Mouse (Mus musculus): ENCODE measurements around the gene Znrd1as.
A peak's percentile ranks its signal among the peaks of the same experiment; 100 is the strongest.

Gene Znrd1as

GRCm38 (mm10) chr17:36957999-36958743 is at the start of gene Znrd1as, which contains the start of gene Znrd1:
Gene Znrd1as, plus strand, starts transcription at chr17:36958592.
Gene Znrd1, minus strand, starts transcription at chr17:36958559.
- peak; percentile 88 to 92 for DNase-seq (ENCODE audit: low spot score in 2 of 2)

GRCm38 (mm10) chr17:36909802-36910201 is 48.6 kb upstream of the Znrd1as start:
- DNase-seq (ENCODE audit: low spot score in 2 of 2), result no peak

- no peak for DNase-seq (ENCODE audit: low spot score in 2 of 2)
Measured at GRCm38 (mm10) chr17:36912031-36912430, 46.4 kb upstream of the Znrd1as start.

GRCm38 (mm10) chr17:36914108-36914507 is 44.3 kb upstream of the Znrd1as start:
- peak; percentile 56 to 71 for DNase-seq (ENCODE audit: low spot score in 2 of 2)

- DNase-seq (ENCODE audit: low spot score in 2 of 2), result peak; percentile 45 to 49
Measured at GRCm38 (mm10) chr17:36915076-36915475, 43.3 kb upstream of the Znrd1as start.

GRCm38 (mm10) chr17:36920239-36920638 is 38.2 kb upstream of the Znrd1as start:
- DNase-seq (ENCODE audit: low spot score in 2 of 2), result no peak

- DNase-seq (ENCODE audit: low spot score in 2 of 2), result no peak
Measured at GRCm38 (mm10) chr17:36922715-36923114, 35.7 kb upstream of the Znrd1as start.

GRCm38 (mm10) chr17:36923491-36923890 is 34.9 kb upstream of the Znrd1as start:
- DNase-seq (ENCODE audit: low spot score in 2 of 2), result no peak

- no peak for DNase-seq (ENCODE audit: low spot score in 2 of 2)
Measured at GRCm38 (mm10) chr17:36927496-36928120, 30.8 kb upstream of the Znrd1as start.

- no peak for DNase-seq (ENCODE audit: low spot score in 2 of 2)
Measured at GRCm38 (mm10) chr17:36929236-36929932, 29.0 kb upstream of the Znrd1as start.

- DNase-seq (ENCODE audit: low spot score in 2 of 2), result no peak
Measured at GRCm38 (mm10) chr17:36930233-36930632, 28.2 kb upstream of the Znrd1as start.

GRCm38 (mm10) chr17:36931130-36931529 is 27.3 kb upstream of the Znrd1as start:
- no peak for DNase-seq (ENCODE audit: low spot score in 2 of 2)

- DNase-seq (ENCODE audit: low spot score in 2 of 2), result no peak
Measured at GRCm38 (mm10) chr17:36931806-36932205, 26.6 kb upstream of the Znrd1as start.

- DNase-seq (ENCODE audit: low spot score in 2 of 2), result no peak
Measured at GRCm38 (mm10) chr17:36938056-36938455, 20.3 kb upstream of the Znrd1as start.

GRCm38 (mm10) chr17:36942391-36942790 is 16.0 kb upstream of the Znrd1as start:
- DNase-seq (ENCODE audit: low spot score in 2 of 2), result peak in 1 of 2 experiments; percentile 50

- DNase-seq (ENCODE audit: low spot score in 2 of 2), result no peak
Measured at GRCm38 (mm10) chr17:36942791-36943471, 15.5 kb upstream of the Znrd1as start, which contains the start of gene Rnf39. Gene Rnf39, plus strand, starts transcription at chr17:36942918.

GRCm38 (mm10) chr17:36943691-36944090 is 14.7 kb upstream of the Znrd1as start:
- DNase-seq (ENCODE audit: low spot score in 2 of 2), result no peak

- DNase-seq (ENCODE audit: low spot score in 2 of 2), result no peak
Measured at GRCm38 (mm10) chr17:36944121-36944775, 14.1 kb upstream of the Znrd1as start.

- DNase-seq (ENCODE audit: low spot score in 2 of 2), result peak; percentile 38 to 56
Measured at GRCm38 (mm10) chr17:36947051-36947819, 11.2 kb upstream of the Znrd1as start.

GRCm38 (mm10) chr17:36948286-36948685 is 10.1 kb upstream of the Znrd1as start:
- DNase-seq (ENCODE audit: low spot score in 2 of 2), result no peak

GRCm38 (mm10) chr17:36949265-36949664 is 9.1 kb upstream of the Znrd1as start:
- no peak for DNase-seq (ENCODE audit: low spot score in 2 of 2)

All from frontal cortex, postnatal 25 days (tissue).